Mouse (Mus musculus) kidney, embryonic 14.5 days (tissue): ENCODE data around the gene Pcdh9. TPM values are rescaled to one million over a fixed set of nuclear protein-coding genes. Genes with fewer than 3 reads are reported as not detected.

Experiments
- ATAC-seq: fragments of 200-750 bp; cut with Nextera tagmentation; 2 replicates; pipeline ENCODE4 v1.8.0; 2017; ENCODE audit warnings: moderate number of reproducible peaks, mild to moderate bottlenecking, moderate TSS enrichment, moderate library complexity; ENCODE audit not compliant: low FRiP score, low TSS enrichment
- H3K27ac ChIP-seq: fragments of 300-500 bp; sonication (generic); 2 replicates; pipeline ENCODE4 v1.5.1; 2014; ENCODE audit warnings: low read depth, mild to moderate bottlenecking, low read length, moderate library complexity, mixed read lengths
- H3K27me3 ChIP-seq: fragments of 300-500 bp; sonication (generic); 2 replicates; pipeline ENCODE4 v1.6.1; 2014; ENCODE audit warnings: mild to moderate bottlenecking, low read length; ENCODE audit not compliant: control insufficient read depth, insufficient read depth
- H3K36me3 ChIP-seq: fragments of 300-500 bp; sonication (generic); 2 replicates; pipeline ENCODE4 v1.6.1; 2014; ENCODE audit warnings: low read length, mixed read lengths; ENCODE audit not compliant: control insufficient read depth, insufficient read depth
- H3K4me1 ChIP-seq: fragments of 300-500 bp; sonication (generic); 2 replicates; pipeline ENCODE4 v1.6.1; 2014; ENCODE audit warnings: low read length, mixed read lengths; ENCODE audit not compliant: control insufficient read depth, insufficient read depth
- H3K4me2 ChIP-seq: fragments of 300-500 bp; sonication (generic); replicated peaks from 2 replicates; pipeline ENCODE4 v1.6.1; 2014; ENCODE audit warnings: low read depth, mild to moderate bottlenecking, low read length
- H3K4me3 ChIP-seq: fragments of 300-500 bp; sonication (generic); 2 replicates; pipeline ENCODE4 v1.5.1; 2014; ENCODE audit warnings: mild to moderate bottlenecking, low read length
- H3K9ac ChIP-seq: fragments of 300-500 bp; sonication (generic); 2 replicates; pipeline ENCODE4 v1.6.1; 2014; ENCODE audit warnings: low read depth, mild to moderate bottlenecking, low read length, moderate library complexity
- H3K9me3 ChIP-seq: fragments of 300-500 bp; sonication (generic); 2 replicates; pipeline ENCODE4 v1.6.1; 2016; ENCODE audit warnings: low read length; ENCODE audit not compliant: control insufficient read depth
- WGBS: fragments of 180-500 bp; shearing (Covaris S2); extraction: QIAGEN DNeasy Blood & Tissue Kit; methylation state at CpG from one replicate; pipeline ENCODE4 v1.1.7; 2014; 5-methylcytosine and 5-hydroxymethylcytosine counted together
- polyA plus RNA-seq: library from polyadenylated mRNA; unstranded; fragments of >200 nt; fragmentation: Nextera tagmentation; extraction: Ambion mirVana; gene quantifications from 2 replicates; pipeline ENCODE4 v1.2.1, GENCODE M21; 2014

Pcdh9 gene
- polyA plus RNA-seq, 1 experiment from 2014 or later = 17.7 TPM

DNA sequence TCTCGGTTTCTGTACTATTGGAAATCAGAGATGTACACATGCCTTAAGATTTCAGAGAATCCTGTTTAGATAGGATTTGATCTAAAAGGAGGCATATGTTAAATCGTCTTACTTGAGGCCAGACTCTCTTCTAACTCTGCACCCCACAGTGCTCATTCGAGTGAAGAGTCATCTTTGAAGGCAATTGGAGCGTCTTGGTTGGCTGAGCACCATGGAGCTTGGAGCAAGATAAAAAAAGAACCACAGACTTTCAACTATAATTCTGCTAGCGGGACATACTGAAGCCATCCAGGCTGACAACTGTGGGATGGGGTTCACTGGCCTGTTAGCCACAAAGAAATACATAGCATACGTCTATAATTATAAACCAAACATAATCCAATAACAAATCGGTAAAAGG is 541.3 kb downstream of the Pcdh9 start:
- no peak overlapping the region for H3K4me2 ChIP-seq
- no peaks in the 10 kb centered on the region for H3K9me3 ChIP-seq
- H3K9ac ChIP-seq = no peak overlapping the region
- H3K27ac ChIP-seq = no peak overlapping the region
- no peaks in the 10 kb centered on the region for H3K36me3 ChIP-seq
- no peaks in the 10 kb centered on the region for H3K27me3 ChIP-seq
- no peaks in the 10 kb centered on the region for H3K4me1 ChIP-seq
- no peak for ATAC-seq
- 53% methylated on average over 7 of the region's 7 CpGs for WGBS
- H3K4me3 ChIP-seq = no peak overlapping the region

DNA sequence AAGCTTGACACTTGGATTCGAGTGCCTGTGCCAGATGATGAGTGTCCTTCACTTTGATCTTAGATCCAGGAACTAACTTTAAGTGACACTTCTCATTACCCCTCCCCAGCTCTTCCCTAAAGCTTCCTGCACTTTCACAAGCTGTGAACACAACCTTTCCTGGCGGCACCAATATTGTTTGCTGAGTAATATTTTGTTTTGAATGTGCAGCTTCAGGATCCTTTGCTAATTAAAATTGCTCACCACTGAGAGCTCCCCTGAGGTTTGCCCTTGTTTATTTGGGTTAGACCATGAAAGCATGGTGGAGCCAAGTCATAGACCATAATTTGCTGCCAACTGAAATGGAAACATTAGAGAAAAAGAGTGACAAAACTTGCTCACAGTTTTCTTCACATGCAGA is 543.4 kb downstream of the Pcdh9 start:
- 26% methylated on average over 2 of the region's 2 CpGs for WGBS

DNA sequence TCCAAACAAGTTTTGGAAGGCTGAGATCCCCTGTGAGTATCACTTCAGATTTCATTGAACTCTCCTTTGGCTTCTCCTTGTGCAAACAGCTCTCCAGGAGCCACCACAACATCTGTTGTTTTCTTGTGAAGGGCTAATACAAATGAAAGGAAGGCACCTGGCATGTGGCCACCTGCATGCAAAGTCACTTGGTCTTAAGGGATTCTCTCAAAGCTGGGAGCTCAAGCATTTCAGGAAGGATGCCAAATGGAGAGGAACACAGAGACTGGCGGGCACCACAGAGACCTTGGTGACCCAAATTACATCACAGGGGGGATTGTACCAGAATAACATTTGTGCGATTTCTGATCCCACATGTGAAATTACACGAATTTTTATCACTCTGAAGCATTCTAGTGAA is 547.7 kb downstream of the Pcdh9 start:
- no peak overlapping the region for H3K4me2 ChIP-seq
- no peak overlapping the region for H3K27ac ChIP-seq
- H3K4me3 ChIP-seq = no peak overlapping the region
- no peaks in the 10 kb centered on the region for H3K4me1 ChIP-seq
- ATAC-seq = no peak
- no peak overlapping the region for H3K9ac ChIP-seq
- no peaks in the 10 kb centered on the region for H3K9me3 ChIP-seq
- no peaks in the 10 kb centered on the region for H3K36me3 ChIP-seq
- 71% methylated on average over 3 of the region's 3 CpGs for WGBS
- H3K27me3 ChIP-seq = no peaks in the 10 kb centered on the region

More for the DNA sequence above, 543.4 kb downstream of the Pcdh9 start:
- ATAC-seq = no peak
- no peak overlapping the region for H3K27ac ChIP-seq
- no peaks in the 10 kb centered on the region for H3K9me3 ChIP-seq
- no peaks in the 10 kb centered on the region for H3K36me3 ChIP-seq
- H3K4me2 ChIP-seq = no peak overlapping the region
- H3K4me3 ChIP-seq = no peak overlapping the region
- H3K9ac ChIP-seq = no peak overlapping the region
- no peaks in the 10 kb centered on the region for H3K27me3 ChIP-seq
- no peaks in the 10 kb centered on the region for H3K4me1 ChIP-seq

DNA sequence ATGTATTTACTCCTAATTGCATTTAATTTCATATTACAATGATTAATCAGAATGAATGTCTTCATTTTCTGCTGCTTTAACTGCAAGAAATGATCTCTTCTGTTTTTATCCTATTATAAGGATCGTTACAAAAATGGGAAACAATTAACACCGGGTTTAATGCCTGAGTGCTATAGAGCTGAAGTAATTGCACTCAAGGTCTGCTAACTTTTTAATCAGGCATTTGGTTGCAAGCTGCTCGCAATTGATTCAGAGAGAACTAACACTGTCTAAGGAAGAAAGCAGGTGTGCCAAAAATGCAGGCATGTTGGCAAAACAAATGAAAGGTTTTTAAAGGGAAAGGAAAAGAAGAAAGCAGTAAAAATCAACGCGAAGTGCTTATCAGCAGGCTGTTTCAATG is 549.1 kb downstream of the Pcdh9 start:
- Histone ChIP-seq H3K4me2 (no peak overlapping the region), H3K9me3 (no peaks in the 10 kb centered on the region), H3K27me3 (no peaks in the 10 kb centered on the region), H3K27ac (no peak overlapping the region), H3K4me1 (no peaks in the 10 kb centered on the region), H3K4me3 (no peak overlapping the region), H3K36me3 (no peaks in the 10 kb centered on the region), H3K9ac (no peak overlapping the region)
- WGBS = 58% methylated on average over 5 of the region's 5 CpGs
- ATAC-seq = no peak

DNA sequence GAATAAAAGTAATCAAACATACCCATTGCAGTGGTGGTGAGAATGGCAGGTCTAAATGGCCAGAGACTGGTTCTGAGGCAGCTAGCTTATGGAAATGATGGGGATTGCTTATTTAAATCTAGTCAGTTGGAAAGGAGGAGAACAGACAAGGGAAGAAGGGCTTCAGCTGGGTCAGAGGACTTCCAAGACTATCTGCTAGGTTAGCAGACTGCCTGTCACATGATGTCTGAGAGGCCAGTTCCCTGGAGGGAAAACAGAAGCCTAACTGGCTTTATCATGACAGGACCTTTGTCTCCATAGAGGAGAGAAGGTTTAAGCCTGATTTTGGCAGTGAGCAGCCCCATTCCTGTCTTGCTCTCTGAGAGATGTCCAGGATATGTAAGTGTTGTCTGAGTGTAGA is 561.2 kb downstream of the Pcdh9 start:
- ATAC-seq = no peak
- Histone ChIP-seq H3K4me2 (no peak overlapping the region), H3K9me3 (no peaks in the 10 kb centered on the region), H3K36me3 (no peaks in the 10 kb centered on the region), H3K9ac (no peak overlapping the region), H3K27ac (no peak overlapping the region), H3K27me3 (no peaks in the 10 kb centered on the region), H3K4me1 (no peaks in the 10 kb centered on the region), H3K4me3 (no peak overlapping the region)

DNA sequence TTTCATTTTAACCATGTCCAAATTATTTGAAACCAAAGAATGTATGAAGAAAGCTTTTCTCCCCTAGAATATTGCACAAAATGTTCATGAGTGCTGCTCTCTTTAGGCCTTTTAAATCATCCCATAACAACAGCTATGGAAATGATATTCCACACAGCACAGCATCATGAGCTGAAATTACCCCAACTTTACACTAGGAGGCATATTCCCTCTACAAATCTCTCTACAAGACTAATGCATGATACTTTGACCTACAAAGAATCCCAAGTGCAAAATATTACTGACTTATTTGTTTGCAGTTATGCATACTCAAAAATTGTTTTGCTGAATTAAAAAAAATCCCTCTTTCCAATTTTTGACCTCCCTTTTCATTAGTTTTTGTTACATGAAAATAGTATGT is 573.1 kb downstream of the Pcdh9 start:
- H3K27ac ChIP-seq = no peak overlapping the region
- H3K4me2 ChIP-seq = no peak overlapping the region
- H3K9me3 ChIP-seq = no peaks in the 10 kb centered on the region
- H3K9ac ChIP-seq = no peak overlapping the region
- H3K36me3 ChIP-seq = no peaks in the 10 kb centered on the region
- no peaks in the 10 kb centered on the region for H3K4me1 ChIP-seq
- H3K27me3 ChIP-seq = no peaks in the 10 kb centered on the region
- no peak overlapping the region for H3K4me3 ChIP-seq
- ATAC-seq = no peak

DNA sequence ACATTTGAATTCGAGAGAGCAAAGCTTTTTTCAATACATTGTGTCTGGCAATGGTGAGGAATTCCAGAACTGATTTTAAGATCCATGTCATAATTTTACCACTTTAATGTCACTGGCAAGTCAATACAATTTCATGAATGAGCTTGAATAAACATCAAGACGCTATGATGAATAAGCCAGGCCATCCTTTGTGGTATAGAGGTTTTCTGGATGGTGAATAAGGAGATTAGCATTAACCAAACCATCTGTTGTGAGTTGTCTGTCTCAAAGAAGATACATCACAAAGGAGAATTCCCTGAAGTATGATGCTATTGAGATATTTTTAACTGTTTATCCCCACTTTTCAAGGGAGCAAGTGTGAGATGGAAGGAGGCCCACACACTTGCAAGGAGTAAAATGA is 602.1 kb downstream of the Pcdh9 start:
- Histone ChIP-seq H3K27me3 (no peaks in the 10 kb centered on the region), H3K4me2 (no peak overlapping the region), H3K9ac (no peak overlapping the region), H3K27ac (no peak overlapping the region), H3K36me3 (no peaks in the 10 kb centered on the region), H3K4me3 (no peak overlapping the region), H3K4me1 (no peaks in the 10 kb centered on the region), H3K9me3 (no peaks in the 10 kb centered on the region)
- 67% methylated on average over 2 of the region's 2 CpGs for WGBS
- no peak for ATAC-seq

DNA sequence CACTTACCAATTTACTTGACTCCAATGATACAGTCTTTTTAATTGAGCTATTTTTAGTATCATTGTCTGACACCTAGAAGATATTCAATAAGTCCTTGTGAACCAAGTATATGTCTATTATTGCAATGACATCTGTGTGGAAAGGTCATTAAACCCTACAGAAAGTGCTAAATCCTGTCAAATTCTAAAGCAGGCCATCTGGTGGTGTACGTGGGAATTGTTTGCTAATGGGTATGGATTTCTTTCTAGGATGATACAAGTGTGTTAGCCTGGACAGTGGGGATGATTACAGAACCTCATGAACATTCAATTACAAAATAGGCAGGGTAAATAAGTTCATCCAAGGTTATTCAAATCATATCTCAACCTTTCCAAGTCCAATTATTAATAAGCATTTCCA is 602.8 kb downstream of the Pcdh9 start:
- Histone ChIP-seq H3K4me1 (no peaks in the 10 kb centered on the region), H3K27ac (no peak overlapping the region), H3K36me3 (no peaks in the 10 kb centered on the region), H3K4me2 (no peak overlapping the region), H3K27me3 (no peaks in the 10 kb centered on the region), H3K9ac (no peak overlapping the region), H3K4me3 (no peak overlapping the region), H3K9me3 (no peaks in the 10 kb centered on the region)
- no peak for ATAC-seq
- WGBS = 45% methylated on average over 1 of the region's 1 CpGs

DNA sequence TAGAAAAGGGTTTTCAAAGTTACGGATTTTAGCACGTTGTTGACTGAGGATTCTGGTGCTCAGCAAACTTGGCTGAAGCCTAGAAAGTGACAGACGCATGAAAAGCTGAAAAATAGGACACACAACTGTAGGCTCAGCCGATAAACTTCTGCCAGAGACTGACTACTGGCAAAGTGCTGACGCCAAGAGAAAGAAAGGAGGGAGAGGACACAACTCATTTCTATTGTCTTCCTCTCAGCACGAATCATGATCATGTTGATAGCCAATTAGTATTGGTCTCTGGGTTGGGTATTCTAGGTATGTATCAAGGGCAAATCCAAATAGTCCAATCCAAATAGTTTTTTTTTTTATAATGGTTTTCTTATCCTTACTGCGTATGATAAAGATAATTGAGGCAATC is 605.3 kb downstream of the Pcdh9 start:
- Histone ChIP-seq H3K9me3 (no peaks in the 10 kb centered on the region), H3K4me3 (no peak overlapping the region), H3K36me3 (no peaks in the 10 kb centered on the region), H3K9ac (no peak overlapping the region), H3K27me3 (no peaks in the 10 kb centered on the region), H3K4me2 (no peak overlapping the region), H3K27ac (no peak overlapping the region), H3K4me1 (no peaks in the 10 kb centered on the region)
- 84% methylated on average over 7 of the region's 7 CpGs for WGBS
- no peak for ATAC-seq

DNA sequence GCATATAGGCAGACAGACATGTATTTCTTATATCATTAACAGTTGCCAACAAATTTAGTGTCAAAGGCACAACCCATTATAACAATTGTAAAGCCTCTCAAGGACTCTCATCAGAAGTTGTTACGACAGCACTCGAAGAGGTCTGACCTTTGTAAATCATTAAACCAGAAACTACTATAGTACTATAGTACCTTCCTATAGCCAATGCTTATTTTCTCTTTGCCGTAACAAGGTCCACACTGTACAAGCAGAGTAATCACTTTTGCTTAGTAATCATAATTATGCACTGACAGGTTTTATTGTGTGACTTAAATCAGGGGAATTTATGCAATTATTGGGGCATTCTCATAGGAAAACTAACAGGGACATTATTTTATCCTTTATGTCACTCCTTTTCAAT is 606.5 kb downstream of the Pcdh9 start:
- no peak for ATAC-seq
- H3K4me2 ChIP-seq = no peak overlapping the region
- H3K9ac ChIP-seq = no peak overlapping the region
- no peaks in the 10 kb centered on the region for H3K36me3 ChIP-seq
- H3K9me3 ChIP-seq = no peaks in the 10 kb centered on the region
- no peak overlapping the region for H3K4me3 ChIP-seq
- no peaks in the 10 kb centered on the region for H3K27me3 ChIP-seq
- no peak overlapping the region for H3K27ac ChIP-seq
- WGBS = 72% methylated on average over 3 of the region's 3 CpGs
- no peaks in the 10 kb centered on the region for H3K4me1 ChIP-seq
